Mouse (Mus musculus): Measurements from ENCODE around the gene Cbx7.

Cbx7 gene

DNA sequence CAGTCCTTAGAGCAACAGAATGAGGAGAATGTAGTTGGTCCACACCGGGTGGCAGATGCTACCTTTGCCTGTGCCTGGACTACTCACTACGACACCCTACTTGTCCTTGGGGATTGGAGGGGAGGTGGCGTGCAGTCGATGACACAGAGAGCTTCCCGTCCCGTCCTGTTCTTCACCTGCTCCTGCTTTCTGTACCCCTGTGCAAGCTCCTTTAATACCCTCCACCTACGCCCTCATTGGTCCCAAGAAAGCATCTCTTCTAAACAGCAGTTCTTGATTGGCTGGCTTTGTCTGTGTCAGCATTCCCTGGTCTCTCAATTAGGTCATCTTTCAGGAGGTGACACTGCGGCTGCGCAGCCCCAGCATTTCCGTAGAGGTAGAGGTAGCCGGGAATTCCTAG, at the start of gene Cbx7:
Gene Cbx7, minus strand, starts transcription at position 180 of the 400 bp plus-strand sequence.
- no peak for DNase-seq

DNA sequence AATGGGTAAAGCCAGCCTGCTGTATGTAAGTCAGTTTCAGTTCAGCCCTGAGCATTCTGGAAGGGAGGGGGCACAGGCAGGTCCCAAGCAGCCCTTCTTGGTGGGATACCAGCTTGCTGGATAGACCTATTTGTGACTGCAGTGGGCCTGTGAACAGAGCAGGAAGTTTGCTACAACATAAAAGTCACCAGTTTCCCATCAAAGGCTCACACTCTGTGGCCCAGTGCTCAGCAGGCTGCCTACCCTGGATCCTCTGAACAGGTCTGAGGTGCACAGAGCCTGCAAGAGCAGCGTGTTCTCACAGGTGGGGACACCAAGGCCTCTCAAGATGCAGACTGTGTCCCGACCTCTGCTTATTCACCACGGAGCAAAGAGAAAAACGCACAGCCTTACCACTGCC, 49.6 kb upstream of the Cbx7 start:
- peak in 1 of 2 experiments; percentile 34 for DNase-seq

DNA sequence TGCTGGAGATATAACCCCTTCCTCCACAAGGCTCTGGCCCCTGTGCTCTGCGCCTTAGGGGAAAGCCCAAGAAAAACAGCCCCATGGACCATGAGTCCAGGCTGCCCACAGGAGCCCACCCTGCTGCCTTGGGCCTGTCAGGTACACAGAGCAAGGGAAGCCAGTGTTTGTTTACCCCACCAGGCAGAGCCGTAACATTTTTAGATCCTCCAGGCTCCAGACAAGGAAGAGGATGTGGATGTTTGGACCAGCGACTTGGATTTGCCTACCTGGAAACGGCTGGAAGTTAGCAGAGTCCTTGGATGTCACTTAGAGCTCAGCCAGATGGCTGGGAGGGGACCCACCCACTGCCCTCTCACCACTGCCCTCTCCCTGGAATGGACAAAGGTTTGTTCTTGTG, 48.7 kb upstream of the Cbx7 start:
- peak in 1 of 2 experiments; percentile 29 for DNase-seq

DNA sequence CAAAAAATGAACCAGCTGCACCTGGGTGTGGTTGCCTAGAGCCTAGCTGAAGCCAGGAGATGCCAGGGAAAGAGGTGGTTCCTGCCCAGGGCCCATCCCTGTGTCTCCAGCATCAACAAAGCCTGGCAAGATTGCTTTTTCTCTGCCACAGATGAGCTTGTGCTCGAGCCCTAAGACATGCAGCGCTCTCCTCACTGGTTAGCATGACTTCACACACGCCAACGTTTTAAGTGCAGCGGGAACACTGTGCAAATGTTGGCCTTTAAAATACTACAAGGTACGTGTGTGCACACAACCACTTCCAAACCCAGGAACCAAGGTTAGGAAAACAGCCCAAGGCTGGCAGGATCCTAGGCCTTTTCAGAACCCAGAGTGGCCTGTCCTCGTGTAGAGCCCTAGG, 48.3 kb upstream of the Cbx7 start:
- no peak for DNase-seq

DNA sequence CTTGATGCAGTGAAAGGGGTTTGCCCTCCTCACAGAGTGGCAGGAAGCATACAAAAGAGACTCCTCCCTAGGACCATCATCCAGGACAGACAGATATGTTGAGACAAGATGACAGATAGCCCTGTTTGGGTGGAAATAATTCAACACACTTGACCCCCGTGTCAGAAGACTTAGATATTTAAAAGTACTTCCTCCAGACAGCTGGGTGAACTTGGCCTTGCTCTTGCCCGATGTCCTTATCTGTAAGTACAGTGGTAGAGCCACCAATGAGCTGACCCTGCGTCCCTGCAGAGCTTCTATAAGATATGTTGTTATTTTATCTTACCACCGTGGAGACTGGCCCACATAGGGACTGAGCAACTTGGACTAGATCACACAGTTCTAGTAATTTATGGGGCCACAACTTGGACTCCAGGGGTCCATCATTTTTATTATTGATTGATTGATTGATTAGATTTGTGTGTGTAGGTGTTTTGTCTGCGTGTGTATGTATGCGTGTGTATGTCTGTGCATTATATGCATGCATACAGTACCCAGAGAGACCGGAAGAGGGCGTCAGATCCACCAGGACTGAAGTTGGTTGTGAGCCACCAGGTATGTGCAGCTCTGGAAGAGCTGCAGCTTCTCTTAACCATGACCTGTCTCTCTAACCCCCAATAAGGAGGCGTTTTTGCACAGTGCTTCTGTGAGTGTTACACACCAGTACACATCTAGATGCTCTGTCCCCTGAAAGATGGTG, 45.8 kb upstream of the Cbx7 start:
- DNase-seq: no peak

DNA sequence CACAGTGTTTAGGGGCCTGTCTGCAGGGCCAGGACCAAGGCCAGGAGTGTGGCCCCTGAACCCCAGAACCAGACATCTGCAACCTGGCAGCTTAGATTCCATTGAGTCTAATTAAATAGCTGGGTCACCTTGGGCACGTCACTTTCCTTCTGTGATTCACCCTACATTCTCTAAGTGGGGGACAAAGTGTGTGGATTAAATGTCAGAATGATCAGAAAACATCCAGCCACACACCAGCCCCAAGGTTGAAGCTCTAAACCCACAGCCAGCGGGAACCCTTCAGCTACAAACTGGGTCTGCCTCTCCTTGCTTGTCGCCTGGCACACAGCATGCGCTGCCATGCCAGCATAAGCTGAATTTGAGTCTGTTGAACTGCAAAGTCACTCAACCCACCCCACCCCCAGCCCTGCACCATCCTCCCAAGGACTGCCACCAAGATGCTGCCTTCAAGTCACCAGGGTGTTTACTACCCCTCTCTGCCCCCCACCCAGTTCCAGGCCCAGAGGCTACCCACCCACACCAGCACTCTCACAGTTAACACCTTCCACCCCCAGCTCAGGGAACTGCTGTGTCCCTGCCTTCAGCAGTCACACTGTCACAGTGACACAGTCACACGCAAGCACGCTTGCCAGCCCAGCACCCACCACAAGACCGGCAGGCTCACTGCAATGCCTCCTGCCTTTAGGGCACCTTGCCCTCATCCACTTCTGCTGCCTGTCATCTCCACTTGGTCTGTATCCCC, 44.5 kb upstream of the Cbx7 start:
- DNase-seq: no peak

DNA sequence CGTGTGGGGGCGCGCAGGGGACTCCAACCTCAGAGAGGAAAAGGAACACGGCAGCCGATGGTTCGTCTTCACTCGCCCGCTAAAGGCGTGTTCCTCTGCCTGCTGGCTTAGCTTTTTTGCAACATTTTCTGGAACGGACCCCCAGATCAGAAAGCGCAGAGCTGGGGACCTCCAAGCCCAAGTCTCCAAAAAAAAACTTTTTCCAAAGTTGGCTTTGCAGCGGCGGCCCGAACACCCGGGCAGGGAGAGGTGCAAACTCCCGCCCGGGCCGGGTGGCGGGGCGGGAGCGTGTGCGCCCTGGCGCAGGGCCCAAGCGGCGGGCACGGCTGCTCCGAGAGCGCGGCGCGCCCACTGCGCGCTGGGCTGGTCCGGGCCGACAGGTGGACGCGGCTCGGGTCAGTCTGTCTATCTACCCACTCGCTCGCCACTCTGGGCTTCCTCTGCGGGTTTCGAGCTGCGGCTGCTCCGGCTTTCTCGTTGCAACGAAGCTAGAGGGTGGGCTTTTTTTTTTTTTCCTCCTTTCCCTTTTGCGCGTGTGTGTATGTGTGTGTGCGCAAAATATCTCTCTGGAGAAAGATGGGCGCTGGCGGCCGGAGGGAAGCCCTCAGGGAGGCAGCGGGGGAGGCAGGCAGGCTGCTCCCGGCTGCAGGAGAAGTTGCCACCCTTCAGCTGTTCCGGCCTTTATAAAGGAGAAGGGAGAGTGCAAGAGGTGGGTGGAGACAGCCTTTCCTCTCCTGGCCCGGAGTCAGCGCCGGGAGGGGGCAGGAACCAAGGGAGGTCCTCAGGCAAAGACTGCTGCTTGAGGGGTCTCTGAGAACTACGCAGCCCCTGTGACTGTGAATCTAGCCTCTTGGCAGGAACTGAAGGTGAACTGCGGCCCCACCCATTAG, 43.6 kb upstream of the Cbx7 start, which contains the start of gene Pdgfb:
Gene Pdgfb, minus strand, starts transcription at position 657 of the 890 bp plus-strand sequence.
- peak; percentile 81 to 90 for DNase-seq

DNA sequence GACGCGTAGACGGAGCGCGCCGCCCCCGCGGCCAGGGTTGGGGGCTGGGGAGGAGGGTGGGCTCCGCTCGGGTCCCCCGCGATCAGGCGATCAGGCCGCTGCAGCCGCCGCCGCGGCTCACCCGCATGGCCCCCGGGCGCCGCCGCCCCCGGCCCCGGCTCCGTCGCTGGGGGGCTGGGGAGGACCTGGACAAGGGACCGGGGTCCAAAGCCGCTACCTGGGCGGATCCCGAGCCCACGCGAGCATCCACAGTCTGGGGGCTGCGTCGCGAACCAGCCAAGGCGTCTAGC, 43.1 kb upstream of the Cbx7 start:
- peak in 1 of 2 experiments; percentile 65 for DNase-seq

DNA sequence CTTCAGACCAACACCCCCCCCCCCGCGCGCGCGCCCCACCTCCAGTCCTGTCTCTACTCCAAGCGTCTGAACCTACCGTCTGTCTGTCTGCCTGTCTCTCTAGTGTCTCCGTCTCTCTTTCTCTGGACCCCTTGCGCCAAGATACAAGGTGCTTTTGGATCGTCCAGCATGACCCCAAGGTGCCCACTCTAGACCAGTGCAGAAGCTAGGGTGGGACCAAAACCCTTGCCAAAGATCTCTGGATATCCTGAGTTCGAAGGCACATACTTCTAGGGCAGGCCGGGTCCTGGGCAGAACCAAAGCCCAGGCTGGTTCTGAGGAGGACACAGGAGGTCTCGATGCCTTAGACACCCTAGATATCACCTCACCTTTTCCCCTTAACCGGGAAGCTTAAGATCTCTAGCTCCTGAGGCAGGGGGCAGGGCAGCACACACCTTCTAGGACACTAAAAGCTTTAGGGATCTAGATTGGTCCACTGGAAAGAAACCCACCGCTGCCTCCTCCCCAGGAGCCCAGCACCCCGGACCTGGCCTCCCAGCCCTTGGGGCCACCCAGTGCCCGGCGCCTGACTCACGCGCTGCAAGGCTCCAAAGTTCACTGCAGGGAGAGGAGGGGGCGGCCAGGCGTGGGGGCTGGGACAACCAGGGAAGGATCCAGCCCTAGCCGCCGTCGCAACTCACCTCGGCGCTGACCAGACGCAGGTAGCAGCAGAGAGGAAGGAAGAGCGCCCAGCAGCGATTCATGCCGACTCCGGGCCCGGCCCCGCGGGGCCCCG, 42.5 kb upstream of the Cbx7 start:
- peak; percentile 82 to 94 for DNase-seq

DNA sequence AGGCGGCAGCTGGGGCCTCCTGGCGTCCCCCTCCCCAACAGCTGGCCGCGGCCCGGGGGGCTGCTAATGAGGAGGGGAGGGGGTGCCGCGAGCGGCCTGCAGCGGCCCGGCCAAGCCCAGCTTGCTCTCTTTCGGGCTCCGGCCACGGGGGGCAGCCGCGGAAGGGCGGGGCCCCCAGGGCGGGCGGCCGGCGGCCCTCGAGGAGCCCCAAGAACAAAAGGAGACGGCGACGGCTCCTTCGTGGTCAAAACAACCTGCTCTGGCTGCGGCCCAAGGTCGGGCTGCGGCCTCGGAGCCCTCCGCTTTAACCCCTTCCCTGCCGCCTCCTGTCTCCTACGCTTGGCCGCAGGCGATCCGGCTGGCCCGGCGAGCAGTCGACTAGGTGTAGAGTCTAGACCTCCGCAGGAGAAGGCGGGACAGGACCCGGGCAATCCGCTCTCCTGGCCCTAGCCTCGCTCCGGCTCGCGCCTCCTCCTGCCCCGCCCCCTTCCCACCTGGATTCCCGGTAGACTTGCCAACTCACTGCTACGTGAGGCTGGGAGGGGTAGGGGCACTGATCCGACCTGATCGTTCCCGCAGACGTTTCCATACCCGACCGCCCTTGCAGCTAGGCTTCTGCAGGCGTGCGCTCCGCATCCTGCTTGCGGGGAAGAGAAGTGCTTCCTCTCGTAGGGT, 41.7 kb upstream of the Cbx7 start:
- DNase-seq: peak; percentile 94 to 97

DNA sequence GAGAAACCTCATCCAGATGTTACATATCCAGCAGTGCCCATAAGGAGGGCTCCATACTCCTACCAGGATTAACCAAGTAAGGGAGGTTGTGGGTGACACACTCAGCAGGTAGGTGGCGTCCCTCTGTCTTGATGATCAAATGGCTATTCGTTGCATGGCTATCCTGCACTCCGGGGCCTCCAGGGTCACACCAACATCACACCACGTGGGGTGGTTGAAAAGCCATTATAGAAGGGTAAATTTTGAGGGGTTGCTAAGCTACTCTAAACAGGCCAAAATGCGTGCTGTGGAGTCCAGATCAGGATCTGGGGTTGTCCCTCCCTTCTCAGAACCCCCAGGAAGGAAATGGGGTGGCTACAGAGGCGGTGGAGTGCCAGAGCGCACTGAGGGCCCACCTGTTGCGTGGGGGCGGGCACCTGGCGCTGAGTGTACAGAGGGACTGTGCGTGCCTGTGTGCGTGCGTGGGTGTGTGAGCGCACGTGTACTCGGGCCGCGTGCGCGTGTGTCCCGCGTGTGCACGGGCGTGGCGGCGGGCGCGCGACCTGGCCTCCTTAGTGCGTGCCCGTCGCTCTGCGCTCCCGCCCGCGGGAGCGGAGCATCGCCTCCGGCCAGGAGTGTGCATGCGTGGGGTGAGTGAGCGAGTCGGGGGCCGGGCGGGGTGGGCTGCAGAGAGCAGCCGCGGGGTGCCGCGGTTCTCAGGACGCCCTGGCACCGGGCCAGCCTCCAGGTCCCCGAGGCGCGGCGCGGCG, 41.0 kb upstream of the Cbx7 start:
- peak; percentile 53 to 77 for DNase-seq

DNA sequence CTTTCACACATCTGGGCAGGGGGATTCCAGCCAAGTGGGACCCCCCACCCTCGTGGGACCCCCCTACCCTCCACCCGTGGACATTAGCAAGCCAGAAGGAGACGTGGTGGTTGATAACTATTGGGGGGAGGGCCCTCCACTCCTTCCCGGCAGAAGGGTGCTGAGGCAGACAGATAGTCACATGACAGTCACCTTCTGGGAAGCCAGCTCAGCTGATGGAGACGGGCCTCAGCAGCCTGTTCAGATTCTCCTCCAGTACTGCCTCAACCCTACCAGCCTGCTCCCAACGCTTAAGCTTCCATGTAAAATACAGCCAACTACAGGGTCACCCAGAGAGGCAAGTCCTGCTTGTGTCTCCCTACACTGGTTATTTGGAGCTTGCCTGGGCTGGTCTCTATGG, 40.3 kb upstream of the Cbx7 start:
- peak; percentile 45 to 64 for DNase-seq

DNA sequence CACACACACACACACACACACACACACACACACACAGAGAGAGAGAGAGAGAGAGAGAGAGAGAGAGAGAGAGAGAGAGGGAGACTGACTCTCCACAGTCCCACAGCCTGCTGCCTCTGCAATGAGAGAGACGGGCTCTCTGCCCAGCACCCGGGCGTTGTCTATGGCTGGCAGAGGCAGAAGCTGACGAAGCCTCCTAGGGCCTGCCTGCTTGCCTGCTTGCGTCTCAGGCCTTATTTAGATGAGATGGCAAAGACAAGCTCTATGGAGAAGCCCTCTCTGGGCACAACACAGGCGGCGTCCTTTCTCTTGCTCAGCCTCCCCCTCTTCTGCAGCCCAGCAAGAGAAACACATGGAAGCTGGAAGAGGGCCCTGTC, 39.3 kb upstream of the Cbx7 start:
- peak; percentile 44 to 64 for DNase-seq

DNA sequence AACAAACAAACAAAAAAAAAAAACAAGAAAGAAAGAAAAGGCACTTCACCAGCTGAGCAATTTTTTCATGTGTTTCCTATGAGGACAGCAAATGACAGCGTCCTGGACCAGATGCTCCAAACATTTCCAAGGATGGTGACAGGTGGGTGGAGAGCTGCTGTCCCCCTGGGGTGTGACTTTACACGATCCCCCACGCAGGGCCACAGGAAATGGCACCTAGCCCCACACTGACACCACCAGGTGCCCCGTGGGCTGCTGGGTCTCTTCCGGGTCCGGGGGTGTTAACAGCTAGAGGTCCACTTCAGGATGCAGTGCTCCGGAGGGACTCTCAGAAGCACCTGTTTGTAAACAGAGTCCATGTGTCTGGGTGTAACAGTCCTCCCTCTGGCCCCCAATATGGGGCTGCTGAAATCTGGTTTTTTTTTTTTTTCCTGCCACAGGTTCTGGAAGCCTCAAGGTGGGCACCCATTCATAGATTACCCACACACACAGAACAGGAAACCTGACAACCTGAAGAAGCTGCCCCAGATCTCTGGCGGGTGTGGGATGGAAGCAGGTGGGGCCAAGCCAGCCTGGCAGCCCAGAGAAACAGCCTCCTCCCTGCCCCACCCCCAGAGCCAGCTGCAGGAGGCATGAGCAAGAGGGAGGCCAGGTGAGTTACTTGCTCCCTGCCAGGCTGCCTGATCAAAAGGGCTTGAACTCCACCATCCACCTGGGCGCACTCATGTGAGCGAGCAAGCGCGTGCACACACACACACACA, 38.7 kb upstream of the Cbx7 start:
- peak; percentile 53 to 79 for DNase-seq

DNA sequence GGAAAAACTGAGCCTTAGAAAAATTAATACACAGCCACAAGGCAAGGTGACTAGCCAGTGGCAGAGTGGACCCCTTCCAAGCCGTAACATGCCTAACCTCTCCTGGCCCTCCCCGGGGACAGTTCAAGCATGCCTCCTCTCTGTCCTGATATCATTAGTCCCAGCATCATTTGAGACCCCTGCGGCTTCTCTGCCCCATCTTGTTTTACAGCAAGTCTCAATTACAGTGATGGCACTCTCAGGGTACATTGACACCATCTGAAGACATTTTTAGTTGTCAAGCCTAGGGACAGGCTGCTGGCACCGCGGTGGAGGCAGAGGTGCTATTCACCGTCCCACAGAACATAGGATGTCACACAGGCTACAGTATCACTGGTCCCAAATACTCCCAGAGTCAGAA, 37.5 kb upstream of the Cbx7 start:
- no peak for DNase-seq

DNA sequence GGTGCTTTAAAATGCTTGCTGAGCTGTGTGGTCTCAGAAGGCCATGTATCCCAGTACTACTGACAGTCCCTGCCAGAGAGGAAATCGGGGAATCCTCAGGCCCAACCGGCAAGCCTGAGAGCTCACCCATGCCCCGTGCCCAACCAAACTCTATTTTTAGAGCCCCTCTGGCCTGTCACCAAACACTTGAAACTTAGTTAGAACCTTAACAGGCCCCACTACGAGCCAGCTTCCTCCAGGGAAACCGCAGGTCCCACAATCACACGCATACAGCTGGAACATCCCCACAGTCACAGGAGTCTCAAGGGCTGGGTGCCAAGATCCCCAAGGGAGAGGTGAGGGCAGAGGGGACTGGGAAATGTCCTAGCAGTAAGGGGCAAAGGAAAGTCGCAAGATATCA, 35.2 kb upstream of the Cbx7 start:
- peak; percentile 55 to 67 for DNase-seq

DNA sequence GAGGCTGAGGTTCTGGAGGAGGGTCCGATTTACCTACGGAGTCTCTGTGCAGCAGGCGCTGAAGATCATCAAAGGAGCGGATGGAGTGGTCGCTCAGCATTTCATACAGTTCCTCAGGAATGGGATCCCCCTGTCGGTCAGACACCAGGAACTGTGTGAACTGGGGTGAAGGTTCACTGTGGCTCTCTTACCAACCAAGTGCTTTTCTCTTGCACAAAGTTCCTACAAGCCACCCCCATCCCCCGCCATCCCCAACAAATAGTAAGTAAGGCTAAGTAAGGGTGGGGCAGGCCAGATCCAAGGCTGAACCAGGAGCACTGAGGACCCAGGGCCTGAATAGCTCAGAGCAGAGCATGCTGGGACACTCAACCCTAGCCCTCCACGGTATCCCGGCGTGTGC, 34.5 kb upstream of the Cbx7 start:
- peak; percentile 42 to 68 for DNase-seq

DNA sequence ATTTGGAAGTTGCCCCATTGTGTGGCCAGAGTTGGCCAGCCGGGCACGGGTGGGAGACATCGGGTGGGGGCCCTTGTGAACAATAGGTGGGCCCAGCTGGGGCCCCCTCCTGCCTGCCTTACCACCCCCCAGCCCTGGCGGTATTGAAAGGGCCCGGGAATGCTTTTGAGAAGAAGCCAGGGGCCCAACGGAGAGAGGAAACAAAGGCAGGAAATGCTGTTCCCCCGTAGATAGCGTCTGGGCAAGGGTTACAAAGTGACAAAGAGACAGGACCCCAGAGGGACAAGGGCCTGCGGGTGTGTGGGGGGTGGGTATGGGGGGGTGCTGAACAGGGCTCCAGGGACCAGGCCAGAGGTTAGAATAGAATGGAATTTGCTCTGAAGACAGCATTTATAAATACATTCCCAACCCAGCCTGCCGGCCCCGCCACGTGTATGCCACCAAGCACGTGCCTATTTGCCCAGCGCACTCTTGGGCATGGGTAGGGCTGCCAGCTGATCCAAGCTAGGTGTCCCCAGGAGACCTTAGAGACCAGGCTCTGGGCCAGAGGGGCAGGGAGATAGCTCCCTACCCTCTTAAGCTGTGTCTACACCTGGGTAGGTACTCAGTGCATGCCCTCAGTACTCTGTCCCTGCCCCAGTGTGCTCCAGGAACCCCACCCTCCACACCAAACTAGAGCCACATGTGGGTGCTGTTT, 33.9 kb upstream of the Cbx7 start:
- DNase-seq: peak; percentile 81 to 93

DNA sequence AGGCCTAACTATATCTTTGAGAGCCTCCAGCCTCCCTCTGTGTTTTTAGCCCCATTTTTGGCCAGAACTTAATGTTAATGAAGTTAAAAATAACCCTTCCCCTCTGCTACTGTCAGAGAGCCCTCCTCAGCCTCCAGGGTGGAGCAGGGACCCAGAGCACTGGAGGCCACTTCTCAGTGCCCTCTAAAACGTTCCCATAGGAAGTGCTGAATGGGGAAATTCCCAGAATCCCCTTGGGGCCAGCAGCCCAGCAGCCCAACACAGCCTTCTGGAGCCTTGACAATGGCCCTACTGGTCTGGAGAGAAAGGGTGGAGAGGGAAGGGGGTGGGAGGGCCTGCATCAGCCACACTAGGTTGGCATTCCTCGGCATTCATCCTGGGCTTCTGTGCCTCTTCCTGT, 32.7 kb upstream of the Cbx7 start:
- no peak for DNase-seq

DNA sequence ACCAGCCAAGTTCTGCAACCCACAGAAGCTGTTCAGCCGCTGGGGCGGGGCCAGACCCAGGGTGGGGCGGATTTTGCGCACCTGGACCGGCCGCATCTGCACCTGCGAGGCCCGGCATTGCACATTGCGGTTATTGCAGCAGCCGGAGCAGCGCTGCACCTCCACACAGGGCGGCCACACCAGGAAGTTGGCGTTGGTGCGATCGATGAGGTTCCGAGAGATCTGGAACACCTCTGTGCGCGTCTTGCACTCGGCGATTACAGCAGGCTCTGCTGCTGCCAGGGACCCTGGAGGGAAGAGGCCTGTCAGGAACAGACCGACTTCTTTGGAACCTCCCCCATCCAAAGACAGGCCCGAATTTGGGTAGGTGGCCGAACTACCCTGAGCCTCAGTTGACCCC, 30.7 kb upstream of the Cbx7 start:
- no peak for DNase-seq

Measured in kidney, postnatal 25 days (tissue).